Mouse (Mus musculus) ES-Bruce4 (cell line): ENCODE measurements around the gene Lrrc41.

Experiments
- CTCF ChIP-seq: IDR thresholded peaks from one replicate; pipeline ENCODE4 v1.8.1; 2011; ENCODE audit warnings: low read depth, low read length
- EP300 ChIP-seq: IDR thresholded peaks from 2 replicates; pipeline ENCODE4 v1.6.1; 2011; ENCODE audit warnings: low read depth, low read length; ENCODE audit not compliant: insufficient read depth
- POLR2A ChIP-seq: IDR thresholded peaks from one replicate; pipeline ENCODE4 v1.8.1; 2011; ENCODE audit warnings: low read length; ENCODE audit not compliant: insufficient read depth

GRCm38 (mm10) chr4:116140801-116141574 lies 65.9 kb downstream of the Lrrc41 start:
- no peak for TF ChIP-seq CTCF
- no peak for TF ChIP-seq EP300
- TF ChIP-seq POLR2A, result no peak
